Mouse (Mus musculus): ENCODE results near the gene Tlr12.
A peak's percentile ranks its signal among the peaks of the same experiment; 100 is the strongest.
"Not testable (repeated sequence)": the region's sequence is repeated elsewhere in the genome, so short reads cannot be mapped to it uniquely, and the experiment has no call there.

Gene Tlr12

DNA sequence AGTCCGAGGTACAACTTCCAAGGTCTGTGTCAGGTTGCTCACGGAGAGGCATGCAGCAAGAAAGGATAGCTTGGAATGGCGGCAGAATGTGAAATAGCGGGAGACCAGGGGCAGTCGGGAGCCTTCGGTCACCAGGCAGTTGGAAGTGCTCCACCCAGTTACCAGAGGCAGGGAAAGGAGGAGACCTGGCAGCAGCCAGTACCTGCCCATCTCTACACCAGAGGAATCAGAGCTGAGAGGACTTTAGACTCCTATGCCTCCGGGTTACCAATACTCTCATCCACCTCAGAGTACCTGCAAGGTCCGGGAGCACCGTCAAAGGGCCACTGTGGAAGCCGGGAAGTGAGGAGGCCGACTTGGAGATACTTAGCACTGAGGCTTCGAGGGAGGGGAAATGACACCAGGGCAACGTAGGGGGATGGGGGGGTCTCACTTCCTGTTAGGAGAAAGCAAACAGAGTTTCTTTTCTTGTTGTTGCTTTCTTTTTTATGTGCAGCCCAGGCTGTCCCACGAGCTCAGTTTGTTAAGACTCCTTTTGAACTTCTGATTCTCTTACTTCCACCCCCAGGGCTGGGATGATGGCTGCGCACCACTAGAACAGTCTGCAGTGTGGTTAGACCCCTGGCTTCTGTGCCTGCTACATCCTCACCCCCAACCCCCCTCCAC lies at the start of gene Tlr12:
Gene Tlr12 (minus strand): TSS at position 374 of the 666 bp plus-strand sequence.
- no peak for DNase-seq

GRCm38 (mm10) chr4:128667195-128667594 lies 48.8 kb upstream of the Tlr12 start:
- not testable (repeated sequence) for DNase-seq

GRCm38 (mm10) chr4:128666362-128666761 lies 47.9 kb upstream of the Tlr12 start:
- not testable (repeated sequence) for DNase-seq

DNA sequence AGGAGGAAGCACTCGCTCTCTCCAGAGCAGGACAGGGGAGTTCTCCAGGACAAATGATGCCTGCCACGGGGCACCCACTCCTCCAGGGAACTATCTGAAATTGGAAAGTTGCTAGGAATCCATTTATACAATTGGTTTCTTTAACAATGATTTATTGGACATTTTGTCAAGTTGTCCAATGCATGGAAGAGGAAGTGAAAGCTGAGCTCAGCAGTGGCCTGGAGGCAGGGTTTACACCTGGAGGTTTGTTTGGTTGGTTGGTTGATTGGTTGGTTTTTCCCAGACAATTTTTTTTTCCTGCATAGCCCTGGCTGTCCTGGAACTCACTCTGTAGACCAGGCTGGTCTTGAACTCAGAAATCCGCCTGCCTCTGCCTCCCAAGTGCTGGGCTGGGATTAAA lies 45.6 kb upstream of the Tlr12 start:
- DNase-seq = no peak

DNA sequence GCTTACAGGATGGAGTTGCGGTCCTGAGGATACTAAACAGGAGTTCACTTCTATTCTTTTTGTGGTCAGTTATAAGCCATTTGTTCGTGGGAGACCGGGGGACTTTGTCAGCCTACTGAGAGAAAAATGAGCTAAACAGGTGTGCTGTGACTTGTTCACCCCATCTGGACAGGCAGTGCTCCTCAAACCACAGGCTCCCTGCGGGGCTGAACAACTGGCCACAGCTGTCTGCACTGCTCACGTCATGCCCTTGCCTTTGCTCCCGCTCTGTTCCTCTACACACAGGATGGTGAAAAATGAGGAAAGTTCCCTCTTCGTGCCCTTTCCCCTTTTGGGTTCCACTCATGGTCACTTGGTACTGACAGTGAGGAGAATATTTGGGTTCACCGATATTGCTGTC lies 42.6 kb upstream of the Tlr12 start:
- DNase-seq = no peak

- DNase-seq = peak; percentile 33
Observed at GRCm38 (mm10) chr4:128660196-128660595, 41.8 kb upstream of the Tlr12 start.

DNA sequence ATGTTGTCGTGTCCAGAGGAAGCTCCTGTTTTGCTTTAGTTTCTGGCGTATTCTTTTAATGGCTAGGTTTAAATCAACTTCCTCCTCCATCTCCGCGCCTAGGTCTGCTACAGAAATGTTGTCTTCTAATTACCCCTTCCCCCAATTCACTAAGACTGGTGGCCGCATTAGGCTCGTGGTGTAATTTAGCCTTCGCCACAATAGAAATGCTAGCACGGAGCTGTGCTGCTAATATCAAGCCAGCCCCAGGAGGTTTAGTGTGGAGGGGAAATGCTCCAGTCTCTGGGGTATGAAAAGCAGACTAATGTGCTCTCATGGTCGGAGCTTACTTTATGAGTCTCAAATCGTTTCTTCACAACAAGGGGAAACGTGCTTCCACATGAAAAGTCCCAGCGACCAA lies 37.0 kb upstream of the Tlr12 start:
- no peak for DNase-seq

- DNase-seq = peak; percentile 98
Observed at GRCm38 (mm10) chr4:128654505-128655381, 36.3 kb upstream of the Tlr12 start, which contains the start of gene Phc2. Gene Phc2, plus strand, starts transcription at chr4:128654702.

GRCm38 (mm10) chr4:128652584-128653298 lies 34.3 kb upstream of the Tlr12 start:
- no peak for DNase-seq

DNA sequence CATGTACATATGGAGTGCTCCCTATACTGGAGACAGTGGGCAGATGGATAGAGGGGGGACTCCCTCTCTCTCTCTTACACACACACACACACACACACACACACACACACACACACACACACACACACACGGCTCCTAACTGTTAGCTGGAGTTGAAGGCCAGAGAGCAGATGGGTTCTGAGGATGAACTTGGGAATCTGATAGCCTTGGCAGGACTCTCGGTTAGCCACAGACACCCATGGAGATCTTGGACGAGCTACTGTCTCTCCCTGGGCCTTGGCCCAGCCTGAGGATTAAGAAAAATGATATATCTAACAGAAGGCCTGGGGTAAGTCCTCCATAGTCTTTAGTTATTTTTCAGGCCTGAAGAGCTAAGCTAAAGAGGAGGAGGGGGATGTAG lies 33.1 kb upstream of the Tlr12 start:
- no peak for DNase-seq

GRCm38 (mm10) chr4:128648567-128649255 lies 30.3 kb upstream of the Tlr12 start:
- no peak for DNase-seq

DNA sequence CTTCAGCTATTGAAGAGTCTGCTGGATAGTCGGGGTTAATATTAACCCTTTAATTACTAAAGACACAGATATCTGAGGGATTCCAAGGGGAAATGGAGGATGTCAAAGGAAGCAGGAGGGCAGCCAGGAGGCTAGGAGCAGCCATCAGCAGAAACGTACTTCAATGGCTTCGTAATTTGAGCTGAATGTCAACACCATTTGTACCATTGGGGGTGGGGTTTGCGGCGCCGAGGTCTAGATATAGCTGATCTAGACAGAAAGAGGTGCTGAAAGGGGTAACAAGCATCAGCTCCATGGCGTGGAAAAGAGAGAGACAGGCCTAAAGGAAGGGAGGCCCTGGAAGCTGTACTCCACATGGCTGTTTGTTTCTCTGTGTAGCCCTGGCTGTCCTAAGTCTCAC lies 28.3 kb upstream of the Tlr12 start:
- no peak for DNase-seq

DNA sequence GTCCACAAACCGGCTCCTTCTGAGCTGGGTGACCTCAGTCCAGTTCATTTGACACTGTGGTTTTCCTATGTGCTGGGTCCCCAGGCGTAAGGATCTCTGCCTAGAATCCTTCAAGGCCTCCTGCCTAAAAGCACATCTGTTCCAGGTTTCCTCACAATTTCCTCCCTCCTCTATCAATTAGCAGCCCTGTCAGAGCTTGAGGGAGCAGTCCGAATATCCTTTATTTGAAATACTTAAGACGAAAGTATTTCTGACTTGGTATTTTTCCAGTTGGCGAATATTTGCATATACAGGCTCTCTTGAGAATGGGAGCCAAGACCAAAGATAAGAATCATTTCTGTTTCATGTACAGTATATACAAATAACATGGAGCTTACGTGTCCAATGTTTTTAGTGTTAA lies 27.5 kb upstream of the Tlr12 start:
- no peak for DNase-seq

- DNase-seq = no peak
Observed at GRCm38 (mm10) chr4:128641766-128642717, 23.6 kb upstream of the Tlr12 start.

DNA sequence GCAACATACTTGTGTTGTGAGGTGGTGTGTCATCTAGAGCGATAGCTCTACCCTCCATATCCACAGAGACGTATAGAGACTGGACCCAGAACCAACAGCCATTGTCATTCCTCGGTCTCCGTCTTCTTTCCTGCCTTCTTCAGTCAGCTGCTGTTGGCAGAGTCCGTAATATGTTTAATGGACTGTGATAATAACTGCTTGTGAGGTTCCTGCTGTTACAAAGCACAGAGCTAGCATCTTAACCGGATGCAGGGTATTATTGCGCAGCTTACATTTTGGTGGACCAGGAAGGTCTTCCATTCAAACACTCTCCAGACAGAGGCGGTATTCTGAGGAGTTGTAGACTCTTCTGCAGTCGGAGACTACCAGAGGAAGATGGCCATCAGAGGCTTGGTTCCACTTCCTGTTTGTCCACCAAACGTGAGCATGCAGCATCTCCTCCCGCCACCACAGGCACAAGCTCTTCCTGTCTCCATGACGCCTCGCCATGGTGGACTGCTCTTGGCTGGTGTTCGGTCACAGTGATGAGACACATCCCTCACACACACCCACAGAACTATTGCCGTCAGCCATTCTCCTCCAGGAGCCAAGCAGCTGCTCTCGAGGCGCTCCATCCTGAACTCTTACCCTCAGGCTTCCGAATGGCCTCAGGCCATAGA lies 20.0 kb upstream of the Tlr12 start:
- DNase-seq = no peak

- no peak for DNase-seq
Observed at GRCm38 (mm10) chr4:128637250-128637649, 18.8 kb upstream of the Tlr12 start.

GRCm38 (mm10) chr4:128635894-128636585 lies 17.6 kb upstream of the Tlr12 start:
- DNase-seq = no peak

DNA sequence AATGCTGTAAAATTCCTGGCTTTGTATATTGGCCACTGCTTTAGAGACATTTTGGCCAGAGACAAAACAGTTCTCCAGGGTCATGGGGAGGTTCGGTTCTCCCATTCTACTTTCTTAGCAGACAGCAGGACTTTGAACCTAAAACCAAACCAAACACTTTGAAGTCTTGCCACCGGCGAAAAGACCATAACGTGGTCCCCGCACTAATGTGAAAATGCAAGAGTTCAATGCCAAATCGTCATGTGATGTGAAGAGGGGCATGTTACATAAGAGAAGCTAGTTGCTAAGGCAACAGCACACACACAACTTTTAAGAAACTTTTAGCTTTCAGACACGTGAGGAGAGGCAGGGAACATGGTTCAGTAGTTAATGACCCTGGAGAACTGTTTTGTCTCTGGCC lies 17.0 kb upstream of the Tlr12 start:
- DNase-seq = no peak

GRCm38 (mm10) chr4:128621109-128621508 lies 2.7 kb upstream of the Tlr12 start:
- DNase-seq = no peak

DNA sequence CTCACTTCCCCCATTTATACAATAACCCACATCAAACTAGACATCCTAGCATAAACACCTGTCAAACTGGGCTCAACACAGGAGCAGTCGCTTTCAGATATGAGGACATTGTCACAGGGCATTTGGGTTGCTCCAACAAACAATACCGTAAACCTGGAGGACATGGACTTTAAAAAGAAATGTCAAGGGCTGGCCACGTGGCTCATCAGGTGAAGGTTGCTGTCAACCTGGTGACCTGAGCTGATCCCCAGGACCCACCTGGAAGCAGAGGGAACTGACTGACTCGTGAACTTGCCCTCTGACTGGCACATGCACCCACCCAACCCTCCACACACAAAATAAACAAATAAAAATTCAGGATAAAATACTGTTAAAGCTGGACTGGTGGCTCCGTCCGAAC lies 2.2 kb upstream of the Tlr12 start:
- no peak for DNase-seq

Measured in right cerebral cortex, adult 18-20 months (tissue).